In the genomic region with DNA sequence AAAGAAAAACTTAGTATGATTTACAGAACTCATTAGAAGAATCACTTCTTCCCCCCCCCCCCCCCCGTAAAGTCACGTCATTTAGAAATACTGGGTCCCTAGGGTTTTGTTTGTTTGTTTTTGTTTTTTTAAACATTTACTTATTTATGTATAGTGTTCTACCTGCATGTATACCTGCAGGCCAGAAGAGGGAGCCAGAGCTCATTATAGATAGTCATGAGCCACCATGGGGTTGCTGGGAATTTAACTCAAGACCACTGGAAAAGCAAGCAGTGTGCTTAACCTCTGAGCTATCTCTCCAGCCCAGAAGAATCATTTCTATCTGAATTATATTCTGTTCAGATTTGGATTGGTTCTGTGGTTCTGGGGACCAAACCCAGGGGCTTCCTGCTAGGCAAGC, we compare ENCODE assay signal across 23 mouse cellular contexts. TPM values are rescaled to one million over a fixed set of nuclear protein-coding genes. Genes with fewer than 3 reads are reported as not detected.
DNase-seq lines count a peak whose midpoint lies in the region; ATAC-seq and TF ChIP-seq lines count a peak whose summit lies in the region.
"Had no signal": no experiment of that assay in that cellular context is flagged by ENCODE, and none has a peak within 500 bp of the region (broad histone marks: within the 10 kb centered on the region; RNA-seq: fewer than 3 reads in every experiment).

No protein-coding gene starts in this region.

- H3K27me3 ChIP-seq in liver, embryonic 14.5 days (ENCODE audit: control insufficient read depth, insufficient read depth, low read length), result no peaks in the 10 kb centered on the region
- no peaks in the 10 kb centered on the region for H3K27me3 ChIP-seq in liver, embryonic 11.5 days (replicated peaks; ENCODE audit: control insufficient read depth, insufficient read depth, low read length)
- H3K27me3 ChIP-seq in MEL (ENCODE audit: control insufficient read depth in 1 of 2, insufficient read depth in 2 of 2, low read length in 2 of 2), result no peaks in the 10 kb centered on the region
- H3K27me3 ChIP-seq in stomach, postnatal 0 days (ENCODE audit: control insufficient read depth, insufficient read depth, low read length), result no peaks in the 10 kb centered on the region
- H3K27me3 ChIP-seq in embryonic facial prominence, embryonic 10.5 days (replicated peaks; ENCODE audit: low read depth, poor library complexity, severe bottlenecking), result no peaks in the 10 kb centered on the region
- H3K27me3 ChIP-seq: embryonic facial prominence, embryonic 12.5 days; hindbrain, embryonic 13.5 days; limb, embryonic 15.5 days had no signal

- ATAC-seq in liver, embryonic 14.5 days (ENCODE audit: insufficient read depth), result no peak
- ATAC-seq in liver, embryonic 11.5 days (replicated peaks; ENCODE audit: low FRiP score), result no peak
- no peak for ATAC-seq in stomach, postnatal 0 days (ENCODE audit: low FRiP score, low TSS enrichment)
- ATAC-seq: forebrain, embryonic 16.5 days; intestine, embryonic 16.5 days had no signal

- 89% methylated on average over 2 of the region's 2 CpGs for WGBS in liver, embryonic 14.5 days (ENCODE audit: insufficient replicate concordance)
- 79% methylated on average over 2 of the region's 2 CpGs for WGBS in liver, embryonic 11.5 days
- WGBS in stomach, postnatal 0 days, result 88% methylated on average over 2 of the region's 2 CpGs
- 87% methylated on average over 2 of the region's 2 CpGs for WGBS in embryonic facial prominence, embryonic 10.5 days

- no peak for DNase-seq in gastrocnemius, adult 2 months
- DNase-seq in gastrocnemius, adult 8-10 months (ENCODE audit: low spot score in 2 of 2), result no peak
- no peak for DNase-seq in liver, embryonic 14.5 days (ENCODE audit: low read depth in 3 of 3, low spot score in 3 of 3)
- no peak for DNase-seq in liver, embryonic 11.5 days (ENCODE audit: low spot score)
- DNase-seq in MEL (ENCODE audit: low read depth, low spot score), result peak; percentile 50
- no peak for DNase-seq in stomach, postnatal 0 days (ENCODE audit: low spot score)
- no peak for DNase-seq in embryonic facial prominence, embryonic 10.5 days (ENCODE audit: low spot score)
- DNase-seq: adrenal gland, adult 2 months; cerebellum, adult 8-10 months; heart, postnatal 14 days; layer of hippocampus, postnatal 36 days; lung, embryonic 14.5 days; right cerebral cortex, postnatal 4 days; thymus, postnatal 14 days had no signal

- no peak for TF ChIP-seq EP300 in liver, embryonic 14.5 days (IDR thresholded peaks at IDR 0.05; ENCODE audit: low read depth)
- no peak for TF ChIP-seq EP300 in MEL (IDR thresholded peaks at IDR 0.05; ENCODE audit: low read depth in 1 of 2, low read length in 2 of 2)
- TF ChIP-seq EP300 in stomach, postnatal 0 days (optimal IDR thresholded peaks at IDR 0.05), result no peak

- H3K4me1 ChIP-seq in liver, embryonic 14.5 days (replicated peaks; ENCODE audit: control insufficient read depth in 2 of 2, insufficient read depth in 2 of 2, low read length in 1 of 2), result no peaks in the 10 kb centered on the region; a peak in 1 of 4 replicates
- no peaks in the 10 kb centered on the region for H3K4me1 ChIP-seq in liver, embryonic 11.5 days (replicated peaks; ENCODE audit: control insufficient read depth, insufficient read depth, low read length)
- no peaks in the 10 kb centered on the region for H3K4me1 ChIP-seq in MEL (ENCODE audit: control insufficient read depth in 1 of 2, insufficient read depth in 2 of 2, low read length in 2 of 2)
- no peaks in the 10 kb centered on the region for H3K4me1 ChIP-seq in stomach, postnatal 0 days (replicated peaks; ENCODE audit: control insufficient read depth, insufficient read depth)
- peaks cover 16% of the 10 kb centered on the region for H3K4me1 ChIP-seq in embryonic facial prominence, embryonic 10.5 days
- H3K4me1 ChIP-seq: hindbrain, embryonic 13.5 days; midbrain, embryonic 10.5 days had no signal

- peak; percentile 22; the same call in 1 of the 2 replicates for TF ChIP-seq CTCF in gastrocnemius, adult 2 months (IDR thresholded peaks at IDR 0.05)
- TF ChIP-seq CTCF in liver, embryonic 14.5 days (IDR thresholded peaks at IDR 0.05; ENCODE audit: low read depth), result peak; percentile 35; the same call in 1 of the 2 replicates
- peak; percentile 25 to 63 (median 25); a peak in 4 of 6 replicates for TF ChIP-seq CTCF in MEL (IDR thresholded peaks at IDR 0.05 in 2 of 3, conservative IDR thresholded peaks at IDR 0.05 in 1 of 3; ENCODE audit: control insufficient read depth in 1 of 3, insufficient read depth in 1 of 3, low read depth in 2 of 3, low read length in 3 of 3, poor library complexity in 1 of 3, severe bottlenecking in 1 of 3)
- TF ChIP-seq CTCF in stomach, postnatal 0 days (IDR thresholded peaks at IDR 0.05; ENCODE audit: low read depth), result peak; percentile 34

- no peaks in the 10 kb centered on the region for H3K9me3 ChIP-seq in liver, embryonic 14.5 days (ENCODE audit: control insufficient read depth, low read length)
- H3K9me3 ChIP-seq in liver, embryonic 11.5 days (ENCODE audit: control insufficient read depth, low read length), result no peaks in the 10 kb centered on the region
- no peaks in the 10 kb centered on the region for H3K9me3 ChIP-seq in MEL (replicated peaks; ENCODE audit: insufficient read depth, low read length)
- H3K9me3 ChIP-seq in stomach, postnatal 0 days (ENCODE audit: control insufficient read depth, low read length), result no peaks in the 10 kb centered on the region
- no peaks in the 10 kb centered on the region for H3K9me3 ChIP-seq in embryonic facial prominence, embryonic 10.5 days
- H3K9me3 ChIP-seq: embryonic facial prominence, embryonic 12.5 days; hindbrain, embryonic 13.5 days; limb, embryonic 15.5 days; midbrain, embryonic 10.5 days had no signal

- peak; percentile 71 for TF ChIP-seq RAD21 in MEL (IDR thresholded peaks at IDR 0.05; ENCODE audit: low read depth, low read length)

- H3K27ac ChIP-seq in gastrocnemius, adult 2 months, result no peak overlapping the region
- no peak overlapping the region for H3K27ac ChIP-seq in liver, embryonic 14.5 days
- H3K27ac ChIP-seq in liver, embryonic 11.5 days (ENCODE audit: low read depth, low read length), result no peak overlapping the region
- H3K27ac ChIP-seq in MEL (ENCODE audit: control insufficient read depth, low read depth, low read length), result no peak overlapping the region
- H3K27ac ChIP-seq in stomach, postnatal 0 days (replicated peaks), result no peak overlapping the region
- no peak overlapping the region for H3K27ac ChIP-seq in embryonic facial prominence, embryonic 10.5 days (replicated peaks)
- H3K27ac ChIP-seq: embryonic facial prominence, embryonic 12.5 days; hindbrain, embryonic 13.5 days; limb, embryonic 15.5 days; macrophage; midbrain, embryonic 10.5 days had no signal

- intact Hi-C loops in gastrocnemius, adult 2 months (cut with DNase I), result no loop called here

- H3K4me2 ChIP-seq in liver, embryonic 14.5 days (ENCODE audit: low read depth), result no peak overlapping the region
- no peak overlapping the region for H3K4me2 ChIP-seq in liver, embryonic 11.5 days
- no peak overlapping the region for H3K4me2 ChIP-seq in stomach, postnatal 0 days (replicated peaks; ENCODE audit: low read depth)
- H3K4me2 ChIP-seq: embryonic facial prominence, embryonic 12.5 days; heart, embryonic 11.5 days; hindbrain, embryonic 13.5 days; limb, embryonic 15.5 days; lung, embryonic 14.5 days had no signal

- H3K36me3 ChIP-seq in liver, embryonic 14.5 days (replicated peaks; ENCODE audit: control insufficient read depth, insufficient read depth, low read depth), result no peaks in the 10 kb centered on the region; the same call in 1 of the 2 replicates
- H3K36me3 ChIP-seq in liver, embryonic 11.5 days (ENCODE audit: control insufficient read depth, insufficient read depth, low read length), result no peaks in the 10 kb centered on the region
- no peaks in the 10 kb centered on the region; a peak in 1 of 4 replicates for H3K36me3 ChIP-seq in MEL (ENCODE audit: control insufficient read depth in 1 of 2, insufficient read depth in 2 of 2, low read length in 2 of 2)
- H3K36me3 ChIP-seq in stomach, postnatal 0 days (ENCODE audit: control insufficient read depth, insufficient read depth, low read length), result 0 out of 2 replicates have a peak, but pooled peaks cover 2% of the 10 kb centered on the region
- no peaks in the 10 kb centered on the region for H3K36me3 ChIP-seq in embryonic facial prominence, embryonic 10.5 days (replicated peaks)
- H3K36me3 ChIP-seq: embryonic facial prominence, embryonic 12.5 days; midbrain, embryonic 10.5 days had no signal

- H3K9ac ChIP-seq in liver, embryonic 14.5 days (replicated peaks), result no peak overlapping the region
- no peak overlapping the region for H3K9ac ChIP-seq in liver, embryonic 11.5 days (ENCODE audit: low read depth, low read length)
- H3K9ac ChIP-seq in MEL (ENCODE audit: control insufficient read depth, low read depth, low read length, poor library complexity, severe bottlenecking), result no peak overlapping the region
- no peak overlapping the region for H3K9ac ChIP-seq in stomach, postnatal 0 days (ENCODE audit: low read length)
- H3K9ac ChIP-seq: embryonic facial prominence, embryonic 12.5 days; hindbrain, embryonic 13.5 days; limb, embryonic 15.5 days; lung, embryonic 14.5 days had no signal

- no peak for TF ChIP-seq POLR2A in MEL (IDR thresholded peaks at IDR 0.05; ENCODE audit: control insufficient read depth in 1 of 2, insufficient read depth in 1 of 2, low read depth in 1 of 2, low read length in 2 of 2, poor library complexity in 1 of 2)

- no peaks in the 10 kb centered on the region for H3K79me2 ChIP-seq in MEL (ENCODE audit: control insufficient read depth, insufficient read depth, low read length, poor library complexity)

- no peak overlapping the region for H3K4me3 ChIP-seq in gastrocnemius, adult 2 months
- no peak overlapping the region for H3K4me3 ChIP-seq in liver, embryonic 14.5 days (ENCODE audit: insufficient read depth in 1 of 2, low read depth in 2 of 2, low read length in 2 of 2)
- no peak overlapping the region for H3K4me3 ChIP-seq in liver, embryonic 11.5 days (ENCODE audit: low read depth, low read length)
- H3K4me3 ChIP-seq in MEL (ENCODE audit: control insufficient read depth in 1 of 2, insufficient read depth in 1 of 2, low read depth in 2 of 2, low read length in 2 of 2), result no peak overlapping the region
- H3K4me3 ChIP-seq in stomach, postnatal 0 days (ENCODE audit: low read depth, low read length), result no peak overlapping the region
- H3K4me3 ChIP-seq in embryonic facial prominence, embryonic 10.5 days, result no peak overlapping the region
- H3K4me3 ChIP-seq: embryonic facial prominence, embryonic 12.5 days; erythroblast, embryonic 14.5 days; hindbrain, embryonic 13.5 days; limb, embryonic 15.5 days; midbrain, embryonic 10.5 days had no signal

RNA-seq across cellular contexts. Expression of a gene that starts 40.4 kb away (rescaled TPM):
- total RNA-seq in gastrocnemius, adult 2 months (2021), result 10 to 100 TPM; 50.1 to 65.8 TPM
- total RNA-seq in gastrocnemius, adult 8-10 months (2022), result 10 to 100 TPM; 52.4 to 67.6 (median 60.6) TPM
- 23.2 and 41.9 TPM in 2 replicates for polyA plus RNA-seq in liver, embryonic 14.5 days (2012; rRNA removed)
- polyA plus RNA-seq in liver, embryonic 14.5 days (2014; fragmentation: Nextera tagmentation; extraction: Ambion mirVana), result 161 and 163 TPM in 2 replicates
- polyA plus RNA-seq in liver, embryonic 11.5 days (2014; fragmentation: Nextera tagmentation; extraction: Ambion mirVana), result 415 and 437 TPM in 2 replicates
- 80.7 and 95.4 TPM in 2 replicates for total RNA-seq in MEL (2012; rRNA removed)
- polyA plus RNA-seq in MEL (2012; ENCODE audit: insufficient read depth in 1 of 2, insufficient read length in 2 of 2, low read depth in 1 of 2, low replicate concordance in 2 of 2, missing spikeins in 1 of 2), result 100 to 1,000 TPM in 1 of 2 experiments, not detected in 1; 181 TPM
- 106 and 119 TPM in 2 replicates for polyA plus RNA-seq in stomach, postnatal 0 days (2015; fragmentation: Nextera tagmentation; extraction: Ambion mirVana)
- 354 and 357 TPM in 2 replicates for polyA plus RNA-seq in embryonic facial prominence, embryonic 10.5 days (2016; fragmentation: Nextera tagmentation; extraction: Ambion mirVana)

RNA-seq across cellular contexts. Expression of a gene that starts 58.1 kb away (rescaled TPM):
- 10 to 100 TPM; 64.7 to 88.5 TPM for total RNA-seq in gastrocnemius, adult 2 months (2021)
- total RNA-seq in gastrocnemius, adult 8-10 months (2022), result 10 to 100 TPM; 74.2 to 82.8 (median 81.0) TPM
- polyA plus RNA-seq in liver, embryonic 14.5 days (2012; rRNA removed), result 12.3 and 34.6 TPM in 2 replicates
- polyA plus RNA-seq in liver, embryonic 14.5 days (2014; fragmentation: Nextera tagmentation; extraction: Ambion mirVana), result 211 and 219 TPM in 2 replicates
- 308 and 309 TPM in 2 replicates for polyA plus RNA-seq in liver, embryonic 11.5 days (2014; fragmentation: Nextera tagmentation; extraction: Ambion mirVana)
- 133 and 145 TPM in 2 replicates for total RNA-seq in MEL (2012; rRNA removed)
- polyA plus RNA-seq in MEL (2012; ENCODE audit: insufficient read depth in 1 of 2, insufficient read length in 2 of 2, low read depth in 1 of 2, low replicate concordance in 2 of 2, missing spikeins in 1 of 2), result 100 to 1,000 TPM in 1 of 2 experiments, not detected in 1; 138 TPM
- polyA plus RNA-seq in stomach, postnatal 0 days (2015; fragmentation: Nextera tagmentation; extraction: Ambion mirVana), result 248 and 259 TPM in 2 replicates
- polyA plus RNA-seq in embryonic facial prominence, embryonic 10.5 days (2016; fragmentation: Nextera tagmentation; extraction: Ambion mirVana), result 231 and 235 TPM in 2 replicates
